8 mouse cellular contexts compared by ENCODE assay signal in genomic region chr11:60540002-60540610, GRCm38 (mm10). TPM values are rescaled to one million over a fixed set of nuclear protein-coding genes. Genes with fewer than 3 reads are reported as not detected.
DNase-seq lines count a peak whose midpoint lies in the region; ATAC-seq lines count a peak whose summit lies in the region.

No protein-coding gene starts in this region.

- peak overlapping the region; percentile 45; the same call in 1 of the 2 replicates for H3K9ac ChIP-seq in embryonic facial prominence, embryonic 12.5 days

- no peaks in the 10 kb centered on the region for H3K9me3 ChIP-seq in embryonic facial prominence, embryonic 12.5 days

- no peak overlapping the region for H3K27ac ChIP-seq in embryonic facial prominence, embryonic 12.5 days

- intact Hi-C loops in heart, postnatal 10 days (cut with DNase I), result no loop called here

- WGBS in embryonic facial prominence, embryonic 12.5 days, result 7% methylated on average over 4 of the region's 4 CpGs

- H3K27me3 ChIP-seq in embryonic facial prominence, embryonic 12.5 days, result no peaks in the 10 kb centered on the region

- H3K4me2 ChIP-seq in embryonic facial prominence, embryonic 12.5 days (replicated peaks), result peak overlapping the region; percentile 96

- DNase-seq in right cerebral cortex, adult 18-20 months, result peak; percentile 46
- no peak for DNase-seq in right cerebral cortex, postnatal 14 days
- DNase-seq in heart, postnatal 10 days, result peak; percentile 46 to 56
- DNase-seq in kidney, postnatal 4 days, result peak; percentile 29 to 43
- peak; percentile 49 for DNase-seq in lung, postnatal 36 days
- no peak for DNase-seq in cerebellum, adult 11 months

- H3K36me3 ChIP-seq in embryonic facial prominence, embryonic 12.5 days, result peaks cover 14% of the 10 kb centered on the region

- no peak for ATAC-seq in embryonic facial prominence, embryonic 12.5 days (ENCODE audit: insufficient number of reproducible peaks, insufficient read depth, low FRiP score, low TSS enrichment)
- ATAC-seq in cerebellum, adult (ENCODE audit: insufficient number of reproducible peaks, low FRiP score, low TSS enrichment), result no peak

- H3K4me1 ChIP-seq in embryonic facial prominence, embryonic 12.5 days, result peaks cover 27% of the 10 kb centered on the region

- peak overlapping the region; percentile 42 for H3K4me3 ChIP-seq in embryonic facial prominence, embryonic 12.5 days

RNA-seq across cellular contexts. Expression of gene Alkbh5, which starts 3.9 kb away (rescaled TPM):
- polyA plus RNA-seq in embryonic facial prominence, embryonic 12.5 days (2016; fragmentation: Nextera tagmentation; extraction: Ambion mirVana), result 36.1 and 37.8 TPM in 2 replicates
- total RNA-seq in heart, postnatal 10 days (2021), result 10 to 100 TPM; 71.1 to 73.0 TPM

Comparison
In these comparisons a context has a peak if more than half of its experiments do, and no peak if none do; other contexts are left out.
1. DNase-seq: peak in right cerebral cortex, adult 18-20 months (single experiment), heart, postnatal 10 days (2 of 2), kidney, postnatal 4 days (2 of 2) and lung, postnatal 36 days (single experiment); none in right cerebral cortex, postnatal 14 days (single experiment) and cerebellum, adult 11 months (single experiment).